Mouse (Mus musculus) forebrain, postnatal 0 days (tissue): ENCODE measurements at regions not wholly inside any gene's neighbourhood (a gene's known extent, or its start where the extent isn't known, plus 50 kb on each side); places are given as distances from the start of the nearest gene placed in this dataset.

Experiments used
- ATAC-seq: fragments of 200-750 bp; cut with Nextera tagmentation; 2 replicates; pipeline ENCODE4 v1.8.0; 2017; ENCODE audit warnings: mild to moderate bottlenecking, moderate library complexity
- DNase-seq: peaks from one replicate; pipeline ENCODE4 v3.0.0-alpha.2; 2015
- H3K27ac ChIP-seq: fragments of 300-500 bp; sonication (generic); 2 replicates; pipeline ENCODE4 v1.5.1; 2014; ENCODE audit warnings: low read depth, mild to moderate bottlenecking, antibody characterized with exemption, low read length, moderate library complexity, mixed read lengths
- H3K27me3 ChIP-seq: fragments of 300-500 bp; sonication (generic); 2 replicates; pipeline ENCODE4 v1.6.1; 2014; ENCODE audit warnings: mild to moderate bottlenecking, low read length, mixed read lengths; ENCODE audit not compliant: insufficient read depth
- H3K36me3 ChIP-seq: fragments of 300-500 bp; sonication (generic); 2 replicates; pipeline ENCODE4 v1.6.1; 2014; ENCODE audit warnings: mild to moderate bottlenecking, moderate library complexity; ENCODE audit not compliant: insufficient read depth
- H3K4me1 ChIP-seq: fragments of 300-500 bp; sonication (generic); 2 replicates; pipeline ENCODE4 v1.6.1; 2014; ENCODE audit warnings: antibody characterized with exemption; ENCODE audit not compliant: insufficient read depth
- H3K4me2 ChIP-seq: fragments of 300-500 bp; sonication (generic); 2 replicates; pipeline ENCODE4 v1.6.1; 2014; ENCODE audit warnings: low read depth, mild to moderate bottlenecking, moderate library complexity
- H3K4me3 ChIP-seq: fragments of 300-500 bp; sonication (generic); 2 replicates; pipeline ENCODE4 v1.5.1; 2014; ENCODE audit warnings: low read depth, low read length, mixed read lengths
- H3K9ac ChIP-seq: fragments of 300-500 bp; sonication (generic); 2 replicates; pipeline ENCODE4 v1.6.1; 2014; ENCODE audit warnings: mild to moderate bottlenecking
- H3K9me3 ChIP-seq: fragments of 300-500 bp; sonication (generic); 2 replicates; pipeline ENCODE4 v1.6.1; 2016; ENCODE audit warnings: low read length
- CTCF ChIP-seq: sonication (generic); IDR thresholded peaks from 2 replicates; pipeline ENCODE4 v1.5.1; 2016; ENCODE audit warnings: antibody characterized with exemption, control low read depth, low read depth
- WGBS: fragments of 180-500 bp; shearing (Covaris S2); extraction: QIAGEN DNeasy Blood & Tissue Kit; methylation state at CpG from one replicate; pipeline ENCODE4 v1.1.7; 2014; 5-methylcytosine and 5-hydroxymethylcytosine counted together

DNA sequence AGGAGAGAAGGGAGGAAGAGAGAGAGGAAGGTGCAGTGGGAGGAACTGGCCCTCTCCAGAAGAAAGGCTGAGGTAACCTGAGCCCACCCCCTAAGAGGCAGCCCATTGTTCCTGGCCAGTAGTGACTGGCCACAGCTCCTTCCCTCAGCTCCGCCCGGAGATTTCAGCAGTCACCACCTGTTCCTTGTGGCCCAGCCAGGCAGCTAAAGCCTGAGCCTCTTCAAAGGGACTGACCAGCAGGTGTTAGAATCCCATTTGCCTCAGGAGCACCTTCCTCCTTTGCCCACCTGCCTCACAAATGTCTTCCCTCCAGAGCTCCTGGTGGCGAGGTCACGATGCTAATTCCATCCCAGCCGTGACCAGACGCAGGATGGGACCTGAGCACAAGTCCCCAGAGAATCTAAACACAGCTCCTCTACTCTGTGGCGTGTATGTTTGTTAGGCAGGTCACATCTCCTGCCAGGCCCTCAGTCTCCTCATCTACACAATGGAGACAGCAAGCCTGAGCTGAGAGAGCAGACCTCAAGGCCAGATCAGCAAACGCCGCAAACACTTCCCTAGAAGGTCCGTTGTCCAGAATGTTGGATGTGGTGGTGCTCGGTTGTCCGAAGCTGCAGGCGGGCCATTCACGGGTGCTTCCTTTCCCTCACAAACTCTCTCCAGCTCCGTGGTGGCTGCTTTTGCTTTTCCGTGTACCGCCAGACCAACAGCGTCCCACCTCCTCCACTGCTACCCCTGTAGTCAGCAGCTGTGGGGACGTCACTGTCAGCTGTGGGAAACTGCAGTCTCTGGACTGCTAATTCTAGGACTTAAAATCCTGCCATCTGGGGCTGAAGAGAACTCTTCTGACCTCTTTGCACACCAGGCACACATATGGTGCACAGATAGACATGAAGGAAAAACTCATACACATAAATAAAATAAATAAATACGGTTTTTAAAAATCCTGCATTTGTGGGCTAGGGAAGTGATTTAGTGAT lies 145.8 kb upstream of the Rad23b start:
- Histone ChIP-seq H3K27ac (no peak overlapping the region), H3K4me2 (no peak overlapping the region), H3K27me3 (no peaks in the 10 kb centered on the region), H3K4me1 (no peaks in the 10 kb centered on the region; the same call in none of the 2 replicates), H3K4me3 (no peak overlapping the region), H3K36me3 (no peaks in the 10 kb centered on the region), H3K9me3 (no peaks in the 10 kb centered on the region), H3K9ac (no peak overlapping the region)
- ATAC-seq (no peak), DNase-seq (no peak)
- WGBS, result 51% methylated on average over 20 of the region's 20 CpGs
- no peak for TF ChIP-seq CTCF

DNA sequence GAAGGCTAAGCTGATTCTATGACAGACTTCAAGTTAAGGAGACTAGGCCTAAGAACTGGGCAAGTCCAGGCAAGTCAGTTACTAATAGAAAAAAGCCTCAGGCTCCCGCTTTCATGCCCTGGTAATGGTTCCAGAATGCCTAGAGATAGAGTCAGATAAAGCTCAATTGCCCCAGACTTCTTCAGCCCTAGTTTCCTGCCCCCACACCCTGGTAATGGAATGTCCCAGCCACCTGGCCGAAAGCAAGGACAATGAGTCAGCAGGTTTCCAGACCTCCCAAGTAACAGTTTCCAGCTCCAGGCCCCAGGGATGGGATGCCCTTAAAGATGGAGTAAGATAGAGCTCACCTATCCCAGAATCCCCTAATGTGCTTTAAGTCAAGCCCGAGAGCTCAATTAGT lies 143.6 kb upstream of the Rad23b start:
- Histone ChIP-seq H3K36me3 (no peaks in the 10 kb centered on the region), H3K27me3 (no peaks in the 10 kb centered on the region), H3K4me1 (no peaks in the 10 kb centered on the region; the same call in none of the 2 replicates), H3K9me3 (no peaks in the 10 kb centered on the region), H3K27ac (no peak overlapping the region), H3K9ac (no peak overlapping the region), H3K4me2 (no peak overlapping the region), H3K4me3 (no peak overlapping the region)
- no peak for TF ChIP-seq CTCF
- WGBS, result 92% methylated on average over 3 of the region's 3 CpGs
- no peak for ATAC-seq
- no peak for DNase-seq

DNA sequence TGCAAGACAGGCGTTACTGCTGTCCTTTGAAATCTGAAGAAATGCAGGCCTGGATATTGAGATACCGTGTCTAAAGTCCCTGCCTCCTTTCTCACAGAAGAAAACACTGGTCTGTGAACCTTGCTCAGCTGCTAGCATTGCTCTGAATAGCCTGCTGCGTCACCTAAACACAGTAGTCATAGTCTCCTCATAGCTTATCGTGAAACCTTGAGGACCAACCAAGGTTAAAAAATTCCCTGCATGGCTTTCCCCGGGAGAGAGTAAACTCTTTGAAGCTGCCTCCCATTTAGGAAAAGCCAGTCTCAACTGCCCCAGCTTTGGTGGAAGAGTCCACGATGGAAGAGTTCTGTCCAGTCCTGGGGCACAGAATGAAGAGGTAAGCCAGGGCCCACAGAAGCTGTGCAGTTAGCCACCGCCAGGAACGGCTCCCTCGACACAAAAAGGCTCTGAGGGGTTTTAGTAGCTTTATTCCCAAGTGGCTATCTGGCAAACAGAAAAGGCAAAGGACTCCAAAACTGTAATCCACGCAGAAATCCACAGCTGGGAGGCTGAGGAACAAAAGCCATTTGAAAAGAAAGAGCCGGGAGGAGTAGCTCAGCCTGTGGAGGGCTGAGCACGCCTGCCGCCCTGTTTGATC lies 142.0 kb upstream of the Rad23b start:
- WGBS, result 22% methylated on average over 13 of the region's 13 CpGs

DNA sequence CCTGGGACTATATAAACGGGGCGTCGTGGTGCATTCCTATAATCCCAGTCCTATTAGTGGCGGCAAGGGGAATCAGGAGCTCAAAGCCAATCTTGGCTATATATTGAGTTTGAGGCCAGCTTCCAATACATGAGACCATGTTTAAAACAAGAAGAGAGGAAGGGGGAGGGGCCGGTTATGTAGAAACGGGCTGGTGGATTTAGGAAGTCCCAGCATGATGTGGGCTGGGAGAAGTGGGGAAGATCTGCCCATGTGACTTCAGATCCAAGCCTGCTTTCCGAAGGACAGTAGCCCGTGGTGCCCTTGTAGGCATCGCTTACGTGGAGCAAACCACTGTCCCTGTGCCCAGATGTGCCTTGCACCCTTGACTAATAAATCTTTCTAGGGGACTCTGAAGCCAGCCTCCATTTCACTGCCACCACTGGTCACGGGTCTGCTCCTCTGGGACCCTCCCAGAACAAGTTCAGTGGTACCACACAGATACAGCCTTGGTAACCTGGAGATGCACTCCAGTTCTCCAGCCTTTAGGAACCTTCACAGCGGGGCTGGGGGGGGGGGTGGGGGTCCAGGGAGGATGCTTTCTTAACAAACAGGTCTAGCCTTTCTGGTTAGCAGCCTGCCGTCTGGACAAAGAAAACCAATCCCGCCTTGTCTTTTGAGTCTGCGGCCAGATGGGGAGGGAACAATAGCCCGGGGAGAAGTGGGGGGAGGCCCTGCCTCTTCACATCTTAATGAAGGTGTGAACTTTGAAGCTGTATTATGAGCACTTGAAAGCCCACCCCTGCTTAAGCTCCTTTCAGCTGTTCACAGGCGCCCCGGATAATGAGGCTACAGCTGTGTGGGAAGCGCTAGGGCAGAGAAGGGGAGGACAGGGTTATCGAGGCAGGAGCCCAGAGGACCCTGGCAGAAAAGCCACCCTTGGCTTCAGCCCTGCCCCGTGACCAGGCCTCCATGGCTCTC lies 141.2 kb upstream of the Rad23b start:
- Histone ChIP-seq H3K36me3 (no peaks in the 10 kb centered on the region), H3K9ac (no peak overlapping the region), H3K4me3 (no peak overlapping the region), H3K4me2 (peak overlapping the region; percentile 14), H3K27me3 (no peaks in the 10 kb centered on the region), H3K9me3 (no peaks in the 10 kb centered on the region), H3K4me1 (no peaks in the 10 kb centered on the region; the same call in none of the 2 replicates), H3K27ac (no peak overlapping the region)
- ATAC-seq (peak; percentile 59), DNase-seq (peak; percentile 17)
- WGBS, result 8% methylated on average over 21 of the region's 21 CpGs
- no peak for TF ChIP-seq CTCF

More for the DNA sequence above, 142.0 kb upstream of the Rad23b start:
- TF ChIP-seq CTCF, result no peak
- no peak for DNase-seq
- Histone ChIP-seq H3K9ac (no peak overlapping the region), H3K36me3 (no peaks in the 10 kb centered on the region), H3K4me3 (no peak overlapping the region), H3K4me2 (no peak overlapping the region; the same call in 1 of the 2 replicates), H3K4me1 (no peaks in the 10 kb centered on the region; the same call in none of the 2 replicates), H3K9me3 (no peaks in the 10 kb centered on the region), H3K27me3 (no peaks in the 10 kb centered on the region), H3K27ac (no peak overlapping the region)
- ATAC-seq, result peak; percentile 44

DNA sequence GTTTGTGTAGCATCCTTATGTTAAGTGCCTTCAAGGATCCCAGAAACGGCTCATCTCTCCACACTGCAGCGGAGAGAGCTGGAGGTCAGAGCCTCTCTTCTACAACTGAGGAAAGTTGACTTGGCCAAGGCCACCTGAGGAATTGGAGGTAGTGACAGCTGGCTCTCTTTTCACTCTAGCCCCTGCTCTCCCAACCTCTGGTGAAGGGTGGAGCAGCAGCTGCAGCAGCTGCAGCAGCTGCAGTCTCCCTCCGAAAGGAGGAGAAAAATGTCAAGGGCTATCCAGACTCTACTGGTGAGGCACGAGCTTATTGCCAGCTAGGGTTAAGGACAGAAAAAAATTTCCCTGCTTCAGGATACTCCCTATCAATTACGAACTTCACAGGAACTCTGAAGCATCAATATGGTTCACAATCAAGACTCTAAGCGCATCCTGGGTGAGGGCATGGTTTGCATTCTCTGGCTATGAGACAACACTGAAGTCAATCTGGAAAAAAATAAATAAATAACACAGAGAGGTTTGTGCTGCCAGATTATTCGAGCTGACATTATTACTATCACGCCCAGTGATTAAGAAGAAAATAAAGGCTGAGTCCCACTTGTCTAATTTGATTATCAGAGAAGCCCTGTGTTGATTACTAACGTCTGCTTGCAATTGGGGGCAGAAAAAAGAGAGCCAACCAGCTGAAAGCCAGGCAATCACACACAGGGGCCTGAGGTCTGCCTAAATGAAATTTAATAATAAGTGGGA lies 134.2 kb upstream of the Rad23b start:
- WGBS, result 47% methylated on average over 9 of the region's 9 CpGs
- Histone ChIP-seq H3K36me3 (no peaks in the 10 kb centered on the region), H3K4me3 (no peak overlapping the region), H3K9me3 (no peaks in the 10 kb centered on the region), H3K4me2 (no peak overlapping the region), H3K27ac (no peak overlapping the region), H3K4me1 (no peaks in the 10 kb centered on the region), H3K9ac (no peak overlapping the region), H3K27me3 (no peaks in the 10 kb centered on the region)
- ATAC-seq (peak; percentile 45; the same call in 1 of the 2 replicates), DNase-seq (peak; percentile 21)
- no peak for TF ChIP-seq CTCF

DNA sequence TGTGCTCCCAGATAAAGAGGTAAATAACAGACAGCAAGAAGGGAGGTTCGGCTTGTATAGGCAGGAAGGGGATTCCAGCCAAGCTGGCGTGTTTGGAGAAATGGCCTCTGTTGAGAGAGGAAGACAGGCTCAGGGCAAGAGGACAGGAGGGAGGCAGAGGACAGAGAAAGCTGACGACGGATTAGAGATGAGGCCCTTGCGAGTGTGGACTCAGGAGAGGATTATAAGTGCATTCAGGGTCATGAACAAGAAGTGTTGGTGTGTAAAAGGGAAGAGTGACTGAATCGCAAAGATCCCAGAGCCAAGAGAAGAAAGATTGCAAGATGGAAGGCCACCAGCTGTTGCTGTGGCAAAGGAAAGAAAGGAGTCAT lies 133.7 kb upstream of the Rad23b start:
- Histone ChIP-seq H3K27me3 (no peaks in the 10 kb centered on the region), H3K36me3 (no peaks in the 10 kb centered on the region), H3K27ac (no peak overlapping the region), H3K9ac (no peak overlapping the region), H3K4me3 (no peak overlapping the region), H3K9me3 (no peaks in the 10 kb centered on the region), H3K4me2 (no peak overlapping the region), H3K4me1 (no peaks in the 10 kb centered on the region)
- no peak for ATAC-seq
- whole genome bisulfite sequencing, result 32% methylated on average over 6 of the region's 6 CpGs
- no peak for TF ChIP-seq CTCF
- DNase-seq, result no peak
